Mouse (Mus musculus) MEL (cell line): ENCODE data around the gene Spsb2. TPM values are rescaled to one million over a fixed set of nuclear protein-coding genes. Genes with fewer than 3 reads are reported as not detected.

Source experiments
- DNase-seq: peaks from one replicate; pipeline ENCODE4 v3.0.0; 2011; ENCODE audit warnings: low read depth, low spot score
- H3K27ac ChIP-seq: 2 replicates; pipeline ENCODE4 v1.5.1; 2012; ENCODE audit warnings: low read depth, mild to moderate bottlenecking, control low read depth, low read length, moderate library complexity; ENCODE audit not compliant: control insufficient read depth
- H3K27me3 ChIP-seq, 2 experiments: fragments of 150-350 bp in 1 of 2; sonication (generic) in 1 of 2; 2 replicates each; pipeline ENCODE4 v1.6.1; 2012; ENCODE audit warnings: low read length in 2 of 2, mild to moderate bottlenecking in 2 of 2, improper control_type of control experiment in 1 of 2, moderate library complexity in 1 of 2; ENCODE audit not compliant: insufficient read depth in 2 of 2, control insufficient read depth in 1 of 2
- H3K36me3 ChIP-seq, 2 experiments: 2 replicates each; pipeline ENCODE4 v1.6.1; 2012 to 2014; ENCODE audit warnings: low read length in 2 of 2, improper control_type of control experiment in 1 of 2, inconsistent platforms in 1 of 2, mild to moderate bottlenecking in 1 of 2; ENCODE audit not compliant: insufficient read depth in 2 of 2, control insufficient read depth in 1 of 2
- H3K4me1 ChIP-seq, 2 experiments: fragments of 150-350 bp in 1 of 2; sonication (generic) in 1 of 2; 2 replicates each; pipeline ENCODE4 v1.6.1; 2012; ENCODE audit warnings: low read length in 2 of 2, improper control_type of control experiment in 1 of 2, mild to moderate bottlenecking in 1 of 2; ENCODE audit not compliant: insufficient read depth in 2 of 2, control insufficient read depth in 1 of 2
- H3K4me3 ChIP-seq, 2 experiments: fragments of 150-350 bp in 1 of 2; sonication (generic) in 1 of 2; 2 replicates each; pipeline ENCODE4 v1.5.1; 2012; ENCODE audit warnings: low read depth in 2 of 2, low read length in 2 of 2, mild to moderate bottlenecking in 2 of 2, moderate library complexity in 2 of 2, control low read depth in 1 of 2, improper control_type of control experiment in 1 of 2; ENCODE audit not compliant: control insufficient read depth in 1 of 2, insufficient read depth in 1 of 2
- H3K79me2 ChIP-seq: 2 replicates; pipeline ENCODE4 v1.6.1; 2012; ENCODE audit warnings: mild to moderate bottlenecking, low read length, moderate library complexity; ENCODE audit not compliant: control insufficient read depth, poor library complexity, insufficient read depth
- H3K9ac ChIP-seq: 2 replicates; pipeline ENCODE4 v1.6.1; 2012; ENCODE audit warnings: low read depth, mild to moderate bottlenecking, control low read depth, low read length, moderate library complexity; ENCODE audit not compliant: control insufficient read depth, poor library complexity, severe bottlenecking
- H3K9me3 ChIP-seq: fragments of 150-350 bp; sonication (generic); replicated peaks from 2 replicates; pipeline ENCODE4 v1.6.1; 2012; ENCODE audit warnings: mild to moderate bottlenecking, low read length, improper control_type of control experiment, moderate library complexity; ENCODE audit not compliant: insufficient read depth
- BHLHE40 ChIP-seq: IDR thresholded peaks from 2 replicates; pipeline ENCODE4 v1.6.1; 2012; ENCODE audit warnings: low read depth, mild to moderate bottlenecking, inconsistent platforms, low read length, improper control_type of control experiment, borderline replicate concordance
- CHD1 ChIP-seq: IDR thresholded peaks from 2 replicates; pipeline ENCODE4 v1.6.1; 2012; ENCODE audit warnings: low read depth, mild to moderate bottlenecking, inconsistent platforms, low read length, improper control_type of control experiment
- CHD2 ChIP-seq: IDR thresholded peaks from 2 replicates; pipeline ENCODE4 v1.6.1; 2011; ENCODE audit warnings: low read length, improper control_type of control experiment
- E2F4 ChIP-seq: IDR thresholded peaks from 2 replicates; pipeline ENCODE4 v1.6.1; 2011; ENCODE audit warnings: low read depth, low read length, improper control_type of control experiment, borderline replicate concordance
- ELF1 ChIP-seq: IDR thresholded peaks from 2 replicates; pipeline ENCODE4 v1.6.1; 2014; ENCODE audit warnings: low read depth, mild to moderate bottlenecking, inconsistent platforms, low read length, improper control_type of control experiment, moderate library complexity
- EP300 ChIP-seq, 2 experiments: IDR thresholded peaks; 2 replicates each; pipeline ENCODE4 v1.6.1; 2011; ENCODE audit warnings: improper control_type of control experiment in 2 of 2, low read length in 2 of 2, low read depth in 1 of 2, mild to moderate bottlenecking in 1 of 2
- ETS1 ChIP-seq: IDR thresholded peaks from 2 replicates; pipeline ENCODE4 v1.6.1; 2012; ENCODE audit warnings: low read depth, mild to moderate bottlenecking, inconsistent platforms, low read length, improper control_type of control experiment, moderate library complexity
- GATA1 ChIP-seq: IDR thresholded peaks from 2 replicates; pipeline ENCODE4 v1.6.1; 2011; ENCODE audit warnings: low read depth, low read length, improper control_type of control experiment
- KAT2A ChIP-seq: conservative IDR thresholded peaks from 2 replicates; pipeline ENCODE4 v1.6.1; 2012; ENCODE audit warnings: low read depth, low read length, improper control_type of control experiment, inconsistent platforms
- MAX ChIP-seq: IDR thresholded peaks from 2 replicates; pipeline ENCODE4 v1.6.1; 2011; ENCODE audit warnings: low read length, improper control_type of control experiment
- MAZ ChIP-seq: IDR thresholded peaks from 2 replicates; pipeline ENCODE4 v1.6.1; 2012; ENCODE audit warnings: low read depth, mild to moderate bottlenecking, inconsistent platforms, low read length, improper control_type of control experiment
- MXI1 ChIP-seq: IDR thresholded peaks from 2 replicates; pipeline ENCODE4 v1.6.1; 2011; ENCODE audit warnings: mild to moderate bottlenecking, low read depth, low read length, improper control_type of control experiment
- MYB ChIP-seq: IDR thresholded peaks from 2 replicates; pipeline ENCODE4 v1.6.1; 2011; ENCODE audit warnings: mild to moderate bottlenecking, low read depth, low read length, improper control_type of control experiment
- MYC ChIP-seq: IDR thresholded peaks from 2 replicates; pipeline ENCODE4 v1.6.1; 2011; ENCODE audit warnings: low read depth, mild to moderate bottlenecking, low read length, improper control_type of control experiment, moderate library complexity
- NELFE ChIP-seq: IDR thresholded peaks from 2 replicates; pipeline ENCODE4 v1.6.1; 2011; ENCODE audit warnings: low read depth, low read length, improper control_type of control experiment
- NRF1 ChIP-seq: IDR thresholded peaks from 2 replicates; pipeline ENCODE4 v1.6.1; 2014; ENCODE audit warnings: low read depth, mild to moderate bottlenecking, inconsistent platforms, low read length, improper control_type of control experiment, moderate library complexity; ENCODE audit not compliant: poor library complexity, insufficient read depth, severe bottlenecking
- POLR2A ChIP-seq, 2 experiments: IDR thresholded peaks; 2 replicates each; pipeline ENCODE4 v1.6.1; 2011 to 2012; ENCODE audit warnings: low read length in 2 of 2, mild to moderate bottlenecking in 2 of 2, control low read depth in 1 of 2, improper control_type of control experiment in 1 of 2, low read depth in 1 of 2, moderate library complexity in 1 of 2; ENCODE audit not compliant: control insufficient read depth in 1 of 2, insufficient read depth in 1 of 2, poor library complexity in 1 of 2
- POLR2AphosphoS2 ChIP-seq: IDR thresholded peaks from 2 replicates; pipeline ENCODE4 v1.6.1; 2011; ENCODE audit warnings: low read length, improper control_type of control experiment
- RAD21 ChIP-seq: IDR thresholded peaks from 2 replicates; pipeline ENCODE4 v1.6.1; 2011; ENCODE audit warnings: mild to moderate bottlenecking, low read depth, low read length, improper control_type of control experiment
- RCOR1 ChIP-seq: IDR thresholded peaks from 2 replicates; pipeline ENCODE4 v1.6.1; 2012; ENCODE audit warnings: low read depth, mild to moderate bottlenecking, inconsistent platforms, low read length, improper control_type of control experiment
- SIN3A ChIP-seq: IDR thresholded peaks from 2 replicates; pipeline ENCODE4 v1.6.1; 2012; ENCODE audit warnings: low read length, improper control_type of control experiment, inconsistent platforms
- TAL1 ChIP-seq: IDR thresholded peaks from 2 replicates; pipeline ENCODE4 v1.6.1; 2012; ENCODE audit warnings: mild to moderate bottlenecking, inconsistent platforms, low read length, moderate library complexity, mixed read lengths
- TCF12 ChIP-seq: IDR thresholded peaks from 2 replicates; pipeline ENCODE4 v1.6.1; 2014; ENCODE audit warnings: low read depth, mild to moderate bottlenecking, inconsistent platforms, low read length, improper control_type of control experiment, moderate library complexity
- USF2 ChIP-seq, 2 experiments: IDR thresholded peaks; 2 replicates each; pipeline ENCODE4 v1.6.1; 2011 to 2012; ENCODE audit warnings: improper control_type of control experiment in 2 of 2, low read length in 2 of 2, borderline replicate concordance in 1 of 2, inconsistent platforms in 1 of 2, low read depth in 1 of 2, mild to moderate bottlenecking in 1 of 2; ENCODE audit not compliant: insufficient read depth in 1 of 2
- ZC3H11A ChIP-seq: IDR thresholded peaks from 2 replicates; pipeline ENCODE4 v1.6.1; 2012; ENCODE audit warnings: low read depth, mild to moderate bottlenecking, inconsistent platforms, low read length, improper control_type of control experiment
- ZKSCAN1 ChIP-seq: IDR thresholded peaks from 2 replicates; pipeline ENCODE4 v1.6.1; 2012; ENCODE audit warnings: low read depth, mild to moderate bottlenecking, inconsistent platforms, low read length, improper control_type of control experiment, moderate library complexity
- ZMIZ1 ChIP-seq: IDR thresholded peaks from 2 replicates; pipeline ENCODE4 v1.6.1; 2012; ENCODE audit warnings: low read depth, mild to moderate bottlenecking, inconsistent platforms, low read length, improper control_type of control experiment, moderate library complexity
- polyA plus RNA-seq, 2 experiments: library from polyadenylated mRNA; stranded (reverse) in 1 of 2; unstranded in 1 of 2; fragments of >175 nt in 1 of 2; fragments of >200 nt in 1 of 2; gene quantifications; 2 replicates each; pipeline versions ENCODE4 v1.2.1 to v1.2.4; 2012; ENCODE audit warnings: low replicate concordance in 2 of 2, low read depth in 1 of 2; ENCODE audit not compliant: insufficient read length in 2 of 2, insufficient read depth in 1 of 2, missing spikeins in 1 of 2
- total RNA-seq: library from RNA; depleted of rRNA; stranded (reverse); fragments of 300-350 nt; gene quantifications from 2 replicates; pipeline ENCODE4 v1.2.3, GENCODE M21; 2012

Gene Spsb2
- total and polyA plus RNA-seq, 3 experiments = 7.3 to 7.7 TPM; not detected in 1

GRCm38 (mm10) chr6:124828868-124829798 is 20.7 kb downstream of the Spsb2 start, which contains the start of the genes Usp5 and Cdca3 (continued):
- TF ChIP-seq MAZ (peak; percentile 94), RCOR1 (peak; percentile 41; the same call in 1 of the 2 replicates), GATA1 (peak; percentile 4; the same call in 1 of the 2 replicates), TAL1 (no peak), TCF12 (peak; percentile 55; the same call in 1 of the 2 replicates), RAD21 (no peak), CHD1 (no peak), MAX (peak; percentile 81), ZC3H11A (no peak), USF2 (IDR thresholded peaks at IDR 0.05; ENCODE audit: borderline replicate concordance in 1 of 2, insufficient read depth in 1 of 2, low read depth in 1 of 2, low read length in 2 of 2) (no peak), NRF1 (peak; percentile 79), MYB (0 out of 2 replicates have a peak, but pooled peaks have one; percentile 20)
- TF ChIP-seq, all 39 proteins: peak for 21

DNA sequence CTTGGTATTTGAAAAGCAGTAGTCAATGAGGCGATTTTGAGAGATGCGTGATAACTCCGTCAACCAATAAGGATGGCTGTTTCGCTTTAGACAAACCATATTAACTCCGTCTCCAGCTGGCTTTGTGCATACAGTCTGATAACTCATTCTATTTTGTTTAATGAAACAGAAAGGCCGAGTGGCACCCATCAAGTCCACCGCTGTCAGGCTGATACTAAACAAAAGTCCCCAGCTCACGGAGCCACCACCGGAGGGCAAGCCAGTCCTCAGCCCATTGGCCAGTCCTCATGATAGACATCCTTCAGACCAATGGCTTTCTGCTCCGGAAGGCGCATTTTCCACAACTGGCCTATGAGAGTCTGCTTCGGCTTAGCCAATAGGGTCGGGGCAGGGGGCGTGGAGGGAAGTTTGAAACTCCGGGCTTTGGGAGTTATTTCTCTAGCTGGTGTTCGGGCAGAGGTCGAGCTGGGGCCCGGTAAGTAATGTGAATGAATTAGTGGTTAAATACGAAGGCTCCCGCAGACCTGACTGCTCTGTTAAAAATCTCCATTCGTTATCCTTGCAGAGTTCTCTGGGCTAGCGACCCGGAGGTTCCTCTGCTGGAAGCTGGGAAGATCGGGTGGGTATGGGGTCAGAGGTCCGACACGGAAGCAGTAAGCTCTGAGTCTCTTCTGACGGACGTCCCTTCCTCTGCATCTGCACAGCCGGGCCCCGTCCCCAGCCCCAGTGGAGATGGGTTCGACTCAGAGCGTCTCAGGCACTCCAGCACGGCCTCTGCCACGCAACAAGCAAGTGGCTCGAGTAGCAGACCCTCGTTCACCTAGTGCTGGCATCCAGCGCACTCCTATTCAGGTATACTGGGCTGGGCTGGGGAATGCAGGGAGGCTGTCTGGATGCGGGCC is 21.6 kb downstream of the Spsb2 start:
- Histone ChIP-seq H3K4me3 (peak overlapping the region; percentile 79 to 83), H3K79me2 (peaks cover 22% of the 10 kb centered on the region), H3K36me3 (peaks cover 0 to 8% of the 10 kb centered on the region in 2 experiments; a peak in 2 of 4 replicates), H3K9ac (peak overlapping the region; percentile 85), H3K9me3 (no peaks in the 10 kb centered on the region), H3K4me1 (peaks cover 2 to 6% of the 10 kb centered on the region in 2 experiments; a peak in 3 of 4 replicates), H3K27me3 (no peaks in the 10 kb centered on the region), H3K27ac (peak overlapping the region; percentile 88)
- peak; percentile 98 for DNase-seq
- TF ChIP-seq BHLHE40 (no peak), ZMIZ1 (peak; percentile 95), SIN3A (peak; percentile 89), CHD1 (peak; percentile 95; the same call in 1 of the 2 replicates), ELF1 (0 out of 2 replicates have a peak, but pooled peaks have one; percentile 59), GATA1 (peak; percentile 53), RAD21 (no peak), ETS1 (0 out of 2 replicates have a peak, but pooled peaks have one; percentile 45), E2F4 (peak; percentile 90), ZC3H11A (no peak), CHD2 (peak; percentile 70), MAZ (peak; percentile 30; the same call in 1 of the 2 replicates), TCF12 (peak; percentile 40; the same call in 1 of the 2 replicates), MYC (peak; percentile 65; the same call in 1 of the 2 replicates), NRF1 (peak; percentile 26; the same call in 1 of the 2 replicates), MYB (0 out of 2 replicates have a peak, but pooled peaks have one; percentile 5), EP300 (IDR thresholded peaks at IDR 0.05; ENCODE audit: low read depth in 1 of 2, low read length in 2 of 2) (no peak), NELFE (peak; percentile 43), MXI1 (peak; percentile 62), ZKSCAN1 (no peak), POLR2A (IDR thresholded peaks at IDR 0.05; ENCODE audit: control insufficient read depth in 1 of 2, insufficient read depth in 1 of 2, low read depth in 1 of 2, low read length in 2 of 2, poor library complexity in 1 of 2) (peak; percentile 33 to 74), KAT2A (peak; percentile 12), MAX (no peak; the same call in none of the 2 replicates), POLR2AphosphoS2 (peak; percentile 89)
